Mouse (Mus musculus) testis, adult 2 months (tissue): ENCODE measurements around the gene Hoxb1.

ENCODE experiments used
- CTCF ChIP-seq: fragments of 200-500 bp; IDR thresholded peaks from 2 replicates; pipeline ENCODE4 v1.5.1; 2012; ENCODE audit warnings: low read depth, mild to moderate bottlenecking, inconsistent platforms, low read length, moderate library complexity; ENCODE audit not compliant: control insufficient read depth, insufficient read depth, insufficient replicate concordance
- POLR2A ChIP-seq: fragments of 200-500 bp; IDR thresholded peaks from 2 replicates; pipeline ENCODE4 v1.6.1; 2012; ENCODE audit warnings: low read depth, mild to moderate bottlenecking, inconsistent platforms, low read length, moderate library complexity; ENCODE audit not compliant: control insufficient read depth

GRCm38 (mm10) chr11:96324125-96324524, 41.4 kb upstream of the Hoxb1 start:
- TF ChIP-seq POLR2A (no peak), CTCF (no peak)
